Comparison of ENCODE assay signal across 20 mouse cellular contexts in the genomic region with DNA sequence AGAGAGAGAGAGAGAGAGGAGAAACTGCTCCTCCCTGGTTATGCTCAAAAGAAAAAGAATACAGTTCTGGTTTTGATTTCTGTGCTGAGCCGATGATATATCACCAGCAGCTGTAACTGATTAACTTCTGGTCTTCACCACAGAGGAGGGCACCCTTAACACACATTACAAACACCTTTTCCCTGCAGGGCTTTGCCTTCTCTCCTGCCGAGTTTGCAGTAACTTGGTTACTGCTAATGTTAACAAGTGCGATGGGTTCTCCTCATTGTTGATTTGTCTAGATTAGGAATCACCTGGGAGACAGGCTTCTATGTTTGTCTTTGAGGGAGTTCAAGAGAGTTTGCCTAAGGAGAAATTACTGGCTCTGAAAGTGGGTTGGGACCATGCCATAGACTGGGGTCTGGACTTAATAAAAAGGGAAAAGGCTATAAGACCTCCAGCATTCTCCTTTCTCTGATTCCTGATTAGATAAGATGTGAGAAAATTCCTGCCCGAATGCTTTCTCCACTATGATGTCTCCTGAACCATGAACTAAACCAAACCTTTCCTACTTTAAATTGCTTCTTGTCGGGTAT.
DNase-seq lines count a peak whose midpoint lies in the region; ATAC-seq and TF ChIP-seq lines count a peak whose summit lies in the region.
"Had no signal": no experiment of that assay in that cellular context is flagged by ENCODE, and none has a peak within 500 bp of the region (broad histone marks: within the 10 kb centered on the region; RNA-seq: fewer than 3 reads in every experiment).

No protein-coding gene starts in this region.

- H3K36me3 ChIP-seq in kidney, adult 2 months (ENCODE audit: control insufficient read depth, insufficient read depth, low read length): no peaks in the 10 kb centered on the region
- H3K36me3 ChIP-seq in forebrain, postnatal 0 days (ENCODE audit: insufficient read depth): no peaks in the 10 kb centered on the region
- H3K36me3 ChIP-seq: hindbrain, embryonic 15.5 days; neural tube, embryonic 13.5 days had no signal

- H3K4me1 ChIP-seq in kidney, adult 2 months (ENCODE audit: control insufficient read depth, insufficient read depth, low read length): no peaks in the 10 kb centered on the region
- no peaks in the 10 kb centered on the region for H3K4me1 ChIP-seq in forebrain, postnatal 0 days (ENCODE audit: insufficient read depth)
- H3K4me1 ChIP-seq: hindbrain, embryonic 15.5 days; neural tube, embryonic 13.5 days had no signal

- H3K9me3 ChIP-seq in forebrain, postnatal 0 days (ENCODE audit: low read length): no peaks in the 10 kb centered on the region
- H3K9me3 ChIP-seq: hindbrain, embryonic 15.5 days; neural tube, embryonic 13.5 days had no signal

- H3K27me3 ChIP-seq in kidney, adult 2 months (replicated peaks; ENCODE audit: control insufficient read depth, insufficient read depth, low read length): no peaks in the 10 kb centered on the region
- no peaks in the 10 kb centered on the region; the same call in 1 of the 2 replicates for H3K27me3 ChIP-seq in forebrain, postnatal 0 days (ENCODE audit: insufficient read depth, low read length)
- H3K27me3 ChIP-seq: hindbrain, embryonic 15.5 days; neural tube, embryonic 13.5 days had no signal

- H3K4me2 ChIP-seq in forebrain, postnatal 0 days (ENCODE audit: low read depth): no peak overlapping the region
- H3K4me2 ChIP-seq: hindbrain, embryonic 15.5 days; midbrain, embryonic 11.5 days; neural tube, embryonic 13.5 days had no signal

- H3K4me3 ChIP-seq in kidney, adult 2 months (ENCODE audit: insufficient read depth, low read depth, low read length): no peak overlapping the region
- no peak overlapping the region for H3K4me3 ChIP-seq in forebrain, postnatal 0 days (ENCODE audit: low read depth, low read length)
- H3K4me3 ChIP-seq: hindbrain, embryonic 15.5 days; neural tube, embryonic 13.5 days had no signal

- no peak overlapping the region for H3K27ac ChIP-seq in kidney, adult 2 months (ENCODE audit: insufficient read depth, low read depth, low read length)
- H3K27ac ChIP-seq in forebrain, postnatal 0 days (ENCODE audit: low read depth, low read length): no peak overlapping the region
- H3K27ac ChIP-seq: hindbrain, embryonic 15.5 days; neural tube, embryonic 13.5 days had no signal

- no peak for ATAC-seq in forebrain, postnatal 0 days
- ATAC-seq: forebrain, embryonic 16.5 days had no signal

- no peak for TF ChIP-seq POLR2A in kidney, adult 2 months (IDR thresholded peaks at IDR 0.05; ENCODE audit: low read depth, low read length)

- H3K9ac ChIP-seq in forebrain, postnatal 0 days: no peak overlapping the region
- H3K9ac ChIP-seq: hindbrain, embryonic 15.5 days; neural tube, embryonic 13.5 days had no signal

- peak; percentile 30 for DNase-seq in kidney, adult 2 months
- no peak for DNase-seq in kidney, adult 11 months
- DNase-seq in NIH3T3 (ENCODE audit: low read depth): peak; percentile 83
- DNase-seq in embryo, embryonic 11 days: peak; percentile 72
- DNase-seq in hindlimb bud, embryonic 11.5 days (ENCODE audit: extremely low spot score, low read depth, low spot score): peak; percentile 77
- DNase-seq in cerebellum, adult 8-10 months: no peak
- DNase-seq in right cerebral cortex, postnatal 4 days: no peak
- no peak for DNase-seq in forebrain, postnatal 0 days
- DNase-seq: adrenal gland, adult 2 months; cerebellum, postnatal 25 days; gastrocnemius, postnatal 14 days; liver; lung, adult 2 months; lung, postnatal 36 days; right cerebral cortex, postnatal 25 days; thymus, postnatal 36 days had no signal

- 41% methylated on average over 5 of the region's 5 CpGs for WGBS in kidney, adult 2 months
- 79% methylated on average over 5 of the region's 5 CpGs for WGBS in forebrain, postnatal 0 days

- no peak for TF ChIP-seq CTCF in kidney, adult 2 months (conservative IDR thresholded peaks at IDR 0.05; ENCODE audit: insufficient read depth, insufficient read length, low read depth, low read length)
- no peak for TF ChIP-seq CTCF in forebrain, postnatal 0 days (IDR thresholded peaks at IDR 0.05; ENCODE audit: low read depth)

Comparison
In these comparisons a context has a peak if more than half of its experiments do, and no peak if none do; other contexts are left out.
1. DNase-seq: peak in kidney, adult 2 months (single experiment), NIH3T3 (single experiment), embryo, embryonic 11 days (single experiment) and hindlimb bud, embryonic 11.5 days (single experiment); none in kidney, adult 11 months (single experiment), cerebellum, adult 8-10 months (single experiment), right cerebral cortex, postnatal 4 days (single experiment) and forebrain, postnatal 0 days (single experiment).